Mouse (Mus musculus) midbrain, embryonic 10.5 days (tissue): ENCODE measurements around the gene Gm20481. TPM values are rescaled to one million over a fixed set of nuclear protein-coding genes. Genes with fewer than 3 reads are reported as not detected.
"Not testable (repeated sequence)": the region's sequence is repeated elsewhere in the genome, so short reads cannot be mapped to it uniquely, and the experiment has no call there.

Experiments used
- DNase-seq: peaks from one replicate; pipeline ENCODE4 v3.0.0-alpha.2; 2017; ENCODE audit warnings: low spot score
- H3K27ac ChIP-seq: fragments of 300-500 bp; sonication (generic); replicated peaks from 2 replicates; pipeline ENCODE4 v1.5.1; 2016; ENCODE audit warnings: mild to moderate bottlenecking
- H3K27me3 ChIP-seq: fragments of 300-500 bp; sonication (generic); 2 replicates; pipeline ENCODE4 v1.6.1; 2016; ENCODE audit warnings: low read depth, mild to moderate bottlenecking; ENCODE audit not compliant: poor library complexity, severe bottlenecking
- H3K36me3 ChIP-seq: fragments of 300-500 bp; sonication (generic); 2 replicates; pipeline ENCODE4 v1.6.1; 2016; ENCODE audit warnings: mild to moderate bottlenecking, moderate library complexity
- H3K4me1 ChIP-seq: fragments of 300-500 bp; sonication (generic); 2 replicates; pipeline ENCODE4 v1.6.1; 2016
- H3K4me3 ChIP-seq: fragments of 300-500 bp; sonication (generic); 2 replicates; pipeline ENCODE4 v1.5.1; 2016; ENCODE audit warnings: mild to moderate bottlenecking, moderate library complexity
- H3K9me3 ChIP-seq: fragments of 300-500 bp; sonication (generic); replicated peaks from 2 replicates; pipeline ENCODE4 v1.6.1; 2016; ENCODE audit warnings: mild to moderate bottlenecking
- WGBS: fragments of 180-500 bp; shearing (Covaris S2); methylation state at CpG from one replicate; pipeline ENCODE4 v1.1.7; 2016; 5-methylcytosine and 5-hydroxymethylcytosine counted together
- polyA plus RNA-seq: library from polyadenylated mRNA; unstranded; fragments of >200 nt; fragmentation: Nextera tagmentation; extraction: Ambion mirVana; gene quantifications from 2 replicates; pipeline ENCODE4 v1.2.1, GENCODE M21; 2016

Gm20481 gene
- 0.27 TPM in 1 of 2 replicates, not detected in the other for polyA plus RNA-seq

GRCm38 (mm10) chr17:34969822-34970221, at the start of gene Gm20481:
Gene Gm20481 (plus strand): TSS chr17:34969912.
- DNase-seq, H3K36me3 ChIP-seq, H3K27ac ChIP-seq, H3K9me3 ChIP-seq, H3K4me3 ChIP-seq: not testable (repeated sequence)
- WGBS, result 68% methylated on average over 8 of the region's 11 CpGs
- H3K27me3 ChIP-seq, result peaks cover 70% of the 10 kb centered on the region
- H3K4me1 ChIP-seq, result peaks cover 12% of the 10 kb centered on the region

DNA sequence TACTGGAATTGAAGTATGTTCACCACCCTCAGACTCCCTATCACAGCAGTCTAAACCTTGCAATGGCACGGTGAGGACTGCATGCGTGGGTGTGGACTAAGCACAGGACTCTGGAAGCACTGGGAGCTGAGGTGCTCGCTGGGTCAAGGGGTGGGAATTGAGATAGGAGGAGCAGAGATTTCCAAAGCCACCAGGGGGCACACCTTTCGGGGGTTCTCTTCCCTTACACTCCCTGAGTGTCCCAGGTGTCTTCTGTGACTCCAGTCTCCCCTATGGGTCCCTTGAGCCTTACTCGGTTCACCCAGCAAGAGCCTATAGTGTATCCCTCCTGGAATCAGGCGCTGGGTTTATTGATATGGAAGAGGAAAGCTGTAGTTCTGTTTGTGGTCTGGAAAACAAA, 46.8 kb upstream of the Gm20481 start:
- Histone ChIP-seq H3K4me1 (no peaks in the 10 kb centered on the region), H3K4me3 (no peak overlapping the region), H3K9me3 (no peaks in the 10 kb centered on the region), H3K27me3 (no peaks in the 10 kb centered on the region), H3K27ac (no peak overlapping the region), H3K36me3 (no peaks in the 10 kb centered on the region)
- 49% methylated on average over 6 of the region's 6 CpGs for WGBS
- DNase-seq, result no peak

DNA sequence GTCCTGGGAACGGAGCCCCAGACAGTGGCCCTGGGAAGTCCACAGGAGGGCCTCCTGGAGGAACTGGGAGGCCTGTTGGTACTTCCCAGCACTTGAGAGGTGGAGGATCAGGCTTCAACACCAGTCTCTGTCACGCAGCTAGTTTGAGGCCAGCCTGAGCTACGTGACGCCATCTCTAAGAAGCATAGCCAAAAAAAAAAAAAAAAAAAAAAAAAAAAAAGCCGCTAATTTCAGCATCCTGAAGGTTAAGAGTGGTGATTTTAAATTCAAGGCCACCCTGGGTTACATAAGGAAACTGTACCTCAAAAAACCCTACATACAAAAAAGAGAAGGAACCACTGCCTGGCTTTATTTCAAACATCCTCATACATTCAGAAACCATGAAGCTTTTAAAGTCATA, 45.5 kb upstream of the Gm20481 start:
- H3K4me3 ChIP-seq, result no peak overlapping the region
- DNase-seq, result no peak
- H3K36me3 ChIP-seq, result no peaks in the 10 kb centered on the region

DNA sequence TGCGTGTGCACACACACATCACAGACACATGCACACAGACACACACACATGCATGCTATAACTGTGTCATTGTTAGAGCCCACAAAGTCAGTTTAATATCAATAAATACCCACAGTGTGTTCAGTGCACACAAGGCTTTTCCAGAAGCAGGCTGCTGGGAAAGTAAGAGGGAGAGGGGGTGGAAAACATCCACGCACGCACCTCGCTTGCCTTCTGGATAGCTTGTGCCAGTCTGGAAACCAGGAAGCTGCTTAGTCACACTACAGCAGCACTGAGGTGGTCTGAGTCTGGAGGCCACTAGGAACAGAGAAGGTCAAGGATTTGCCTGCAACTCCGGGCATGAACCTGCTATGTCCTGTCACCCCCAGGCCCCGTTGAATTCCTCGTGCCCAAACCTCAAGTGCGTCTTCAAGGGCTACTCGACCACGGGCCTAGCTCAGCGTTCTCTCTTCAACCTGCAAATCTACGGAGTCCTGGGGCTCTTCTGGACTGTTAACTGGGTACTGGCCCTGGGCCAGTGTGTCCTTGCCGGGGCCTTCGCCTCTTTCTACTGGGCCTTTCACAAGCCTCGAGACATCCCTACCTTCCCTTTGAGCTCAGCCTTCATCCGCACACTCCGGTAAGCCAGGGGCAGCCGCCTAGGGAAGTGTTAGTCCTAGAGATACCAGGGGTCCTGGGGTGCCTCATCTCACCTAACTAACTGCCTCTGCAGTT, 42.2 kb upstream of the Gm20481 start:
- H3K4me1 ChIP-seq, result peaks cover 17% of the 10 kb centered on the region
- H3K27me3 ChIP-seq, result peaks cover 9% of the 10 kb centered on the region; the same call in 1 of the 2 replicates
- no peak for DNase-seq
- WGBS, result 91% methylated on average over 18 of the region's 18 CpGs
- H3K4me3 ChIP-seq, result no peak overlapping the region
- no peaks in the 10 kb centered on the region for H3K9me3 ChIP-seq
- H3K27ac ChIP-seq, result no peak overlapping the region
- H3K36me3 ChIP-seq, result no peaks in the 10 kb centered on the region

More for the DNA sequence above, 45.5 kb upstream of the Gm20481 start:
- H3K9me3 ChIP-seq, result no peaks in the 10 kb centered on the region
- no peak overlapping the region for H3K27ac ChIP-seq
- H3K27me3 ChIP-seq, result no peaks in the 10 kb centered on the region
- WGBS, result 81% methylated on average over 5 of the region's 5 CpGs
- no peaks in the 10 kb centered on the region for H3K4me1 ChIP-seq

GRCm38 (mm10) chr17:34928841-34929240, 40.9 kb upstream of the Gm20481 start:
- H3K9me3 ChIP-seq, result no peaks in the 10 kb centered on the region
- no peak for DNase-seq
- 0 out of 2 replicates have a peak, but pooled peaks cover 4% of the 10 kb centered on the region for H3K36me3 ChIP-seq
- H3K27ac ChIP-seq, result no peak overlapping the region
- 77% methylated on average over 4 of the region's 4 CpGs for WGBS
- H3K27me3 ChIP-seq, result peaks cover 9% of the 10 kb centered on the region; the same call in 1 of the 2 replicates
- H3K4me3 ChIP-seq, result no peak overlapping the region
- peaks cover 21% of the 10 kb centered on the region for H3K4me1 ChIP-seq

- 0 out of 2 replicates have a peak, but pooled peaks cover 15% of the 10 kb centered on the region for H3K36me3 ChIP-seq
- H3K4me1 ChIP-seq, result peaks cover 35% of the 10 kb centered on the region
- WGBS, result 1% methylated on average over 38 of the region's 38 CpGs
- peaks cover 9% of the 10 kb centered on the region; the same call in 1 of the 2 replicates for H3K27me3 ChIP-seq
- peak within 1 kb of the TSS; percentile 86 for H3K27ac ChIP-seq
- peak within 1 kb of the TSS; percentile 69 for H3K4me3 ChIP-seq
- no peaks in the 10 kb centered on the region for H3K9me3 ChIP-seq
- peak; percentile 97 for DNase-seq
These were observed 38.5 kb upstream of the Gm20481 start, which contains the start of gene Neu1 for GRCm38 (mm10) chr17:34931061-34931734. Gene Neu1 (plus strand): TSS chr17:34931253.

DNA sequence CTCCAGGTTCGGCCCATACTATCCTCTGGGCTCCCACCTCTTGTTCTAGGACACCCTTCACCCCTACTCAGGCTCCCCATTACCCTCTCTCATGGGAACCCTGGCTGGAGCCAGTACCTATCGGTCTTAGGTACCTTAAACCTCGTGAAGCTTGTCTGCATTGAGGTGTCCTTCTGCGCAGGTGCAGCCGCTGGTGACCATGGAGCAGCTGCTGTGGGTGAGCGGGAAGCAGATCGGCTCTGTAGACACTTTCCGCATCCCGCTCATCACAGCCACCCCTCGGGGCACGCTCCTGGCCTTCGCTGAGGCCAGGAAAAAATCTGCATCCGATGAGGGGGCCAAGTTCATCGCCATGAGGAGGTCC, 38.0 kb upstream of the Gm20481 start:
- Histone ChIP-seq H3K9me3 (no peaks in the 10 kb centered on the region), H3K36me3 (0 out of 2 replicates have a peak, but pooled peaks cover 15% of the 10 kb centered on the region), H3K27me3 (peaks cover 9% of the 10 kb centered on the region; the same call in 1 of the 2 replicates), H3K27ac (peak overlapping the region; percentile 86), H3K4me3 (peak overlapping the region; percentile 69), H3K4me1 (peaks cover 35% of the 10 kb centered on the region)
- 13% methylated on average over 14 of the region's 14 CpGs for WGBS
- no peak for DNase-seq

- Histone ChIP-seq H3K27ac (no peak overlapping the region; the same call in 1 of the 2 replicates), H3K27me3 (peaks cover 9% of the 10 kb centered on the region; the same call in 1 of the 2 replicates), H3K4me3 (peak overlapping the region; percentile 69), H3K4me1 (peaks cover 35% of the 10 kb centered on the region), H3K9me3 (no peaks in the 10 kb centered on the region), H3K36me3 (0 out of 2 replicates have a peak, but pooled peaks cover 15% of the 10 kb centered on the region)
- DNase-seq, result no peak
- 91% methylated on average over 8 of the region's 8 CpGs for WGBS
These were observed 37.4 kb upstream of the Gm20481 start for GRCm38 (mm10) chr17:34932287-34932686.

- Histone ChIP-seq H3K4me3 (peak overlapping the region; percentile 18; the same call in 1 of the 2 replicates), H3K4me1 (peaks cover 35% of the 10 kb centered on the region), H3K27me3 (peaks cover 9% of the 10 kb centered on the region; the same call in 1 of the 2 replicates), H3K9me3 (no peaks in the 10 kb centered on the region), H3K36me3 (0 out of 2 replicates have a peak, but pooled peaks cover 15% of the 10 kb centered on the region), H3K27ac (0 out of 2 replicates have a peak overlapping the region, but pooled peaks have one; percentile 9)
- 71% methylated on average over 24 of the region's 24 CpGs for WGBS
- DNase-seq, result no peak
These were observed 35.7 kb upstream of the Gm20481 start for GRCm38 (mm10) chr17:34934031-34934430.

GRCm38 (mm10) chr17:34934830-34935229, 34.9 kb upstream of the Gm20481 start:
- Histone ChIP-seq H3K4me3 (no peak overlapping the region), H3K4me1 (peaks cover 35% of the 10 kb centered on the region), H3K27ac (no peak overlapping the region), H3K27me3 (peaks cover 9% of the 10 kb centered on the region; the same call in 1 of the 2 replicates), H3K36me3 (0 out of 2 replicates have a peak, but pooled peaks cover 15% of the 10 kb centered on the region), H3K9me3 (no peaks in the 10 kb centered on the region)
- no peak for DNase-seq
- WGBS, result 58% methylated on average over 8 of the region's 8 CpGs

DNA sequence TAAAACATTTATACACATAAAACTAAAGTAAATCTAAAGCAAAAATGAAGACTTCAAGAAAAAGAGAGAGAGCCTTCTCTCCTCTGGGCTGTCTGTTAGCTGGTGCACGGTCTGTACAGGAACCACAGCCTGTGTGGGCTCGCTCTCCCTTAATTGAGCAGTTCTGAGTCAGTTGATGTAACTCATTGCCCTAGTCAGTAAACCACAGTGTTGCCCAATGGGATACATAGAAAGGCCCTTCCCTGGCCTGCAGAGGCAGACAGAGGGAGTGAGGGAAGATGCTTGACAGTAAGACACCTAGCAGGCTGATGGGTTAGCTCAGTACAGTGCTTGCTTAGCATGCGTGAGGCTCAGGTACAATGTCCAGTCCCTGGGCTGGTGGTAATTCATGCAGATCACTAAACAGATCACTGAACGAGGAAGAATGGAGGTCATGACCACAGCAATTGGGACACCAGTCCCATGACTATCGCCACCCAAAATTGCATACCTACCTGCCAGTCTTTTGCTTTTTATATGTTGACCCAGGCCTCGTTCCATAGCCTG, 31.7 kb upstream of the Gm20481 start:
- no peaks in the 10 kb centered on the region for H3K27me3 ChIP-seq
- 86% methylated on average over 6 of the region's 6 CpGs for WGBS
- no peak for DNase-seq
- H3K9me3 ChIP-seq, result no peaks in the 10 kb centered on the region
- H3K4me3 ChIP-seq, result no peak overlapping the region
- no peak overlapping the region for H3K27ac ChIP-seq
- peaks cover 25% of the 10 kb centered on the region for H3K4me1 ChIP-seq
- H3K36me3 ChIP-seq, result 0 out of 2 replicates have a peak, but pooled peaks cover 13% of the 10 kb centered on the region

- Histone ChIP-seq H3K9me3 (no peaks in the 10 kb centered on the region), H3K4me1 (peaks cover 8% of the 10 kb centered on the region), H3K4me3 (peak overlapping the region; percentile 53), H3K27ac (peak overlapping the region; percentile 83), H3K27me3 (no peaks in the 10 kb centered on the region), H3K36me3 (no peaks in the 10 kb centered on the region)
- DNase-seq, result peak; percentile 64
- 8% methylated on average over 15 of the region's 15 CpGs for WGBS
These were observed 28.2 kb upstream of the Gm20481 start for GRCm38 (mm10) chr17:34941344-34942041.
